Mouse (Mus musculus): ENCODE results near the gene Taar3.

Taar3 gene

DNA sequence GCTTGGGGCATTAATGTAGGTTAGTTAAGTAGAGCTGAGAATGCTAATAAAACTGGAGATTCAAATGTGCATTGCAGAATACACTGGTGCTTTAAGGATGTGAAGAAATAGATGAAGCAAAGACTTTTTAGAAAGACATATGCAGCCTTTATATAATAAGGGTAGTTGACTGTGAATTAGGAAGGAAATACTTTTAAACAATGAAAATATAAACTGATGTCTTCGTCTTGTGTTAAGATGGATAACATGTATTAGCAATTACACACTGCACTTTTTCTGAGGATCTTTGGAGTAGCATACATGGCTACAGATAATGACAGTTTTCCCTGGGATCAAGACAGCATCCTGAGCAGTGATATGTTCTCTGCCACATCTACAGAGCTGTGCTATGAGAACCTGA lies 50.3 kb downstream of the Taar3 start, which contains the start of gene Taar7b:
Gene Taar7b (plus strand): TSS at position 301 of the 400 bp plus-strand sequence.
- DNase-seq (ENCODE audit: low read depth, low spot score), result no peak

Measured in A20 (cell line).